Mouse (Mus musculus): ENCODE results near the gene Olfr582. TPM values are rescaled to one million over a fixed set of nuclear protein-coding genes. Genes with fewer than 3 reads are reported as not detected.

Gene Olfr582
- total RNA-seq (2023): not detected in 4 replicates

DNA sequence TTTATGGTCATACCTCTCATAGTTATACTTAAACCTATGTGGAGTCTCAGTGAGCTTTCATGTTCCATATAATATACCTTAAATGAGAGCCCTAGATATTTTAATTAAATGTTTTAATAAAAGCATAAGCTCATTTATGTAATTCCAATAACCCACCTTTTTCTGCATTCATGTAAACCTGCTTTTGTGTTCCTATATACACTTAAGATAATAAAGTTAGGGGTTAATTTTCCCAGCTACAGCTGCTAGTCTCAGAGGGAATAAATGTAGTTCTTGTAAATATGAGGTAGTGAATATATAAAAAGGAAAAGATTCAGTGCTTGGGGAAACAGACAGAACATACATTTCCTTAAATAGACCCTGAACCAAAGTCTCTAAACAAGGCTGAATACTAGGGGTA is at the start of gene Olfr582:
Gene Olfr582 (plus strand): TSS at position 301 of the 400 bp plus-strand sequence.

DNA sequence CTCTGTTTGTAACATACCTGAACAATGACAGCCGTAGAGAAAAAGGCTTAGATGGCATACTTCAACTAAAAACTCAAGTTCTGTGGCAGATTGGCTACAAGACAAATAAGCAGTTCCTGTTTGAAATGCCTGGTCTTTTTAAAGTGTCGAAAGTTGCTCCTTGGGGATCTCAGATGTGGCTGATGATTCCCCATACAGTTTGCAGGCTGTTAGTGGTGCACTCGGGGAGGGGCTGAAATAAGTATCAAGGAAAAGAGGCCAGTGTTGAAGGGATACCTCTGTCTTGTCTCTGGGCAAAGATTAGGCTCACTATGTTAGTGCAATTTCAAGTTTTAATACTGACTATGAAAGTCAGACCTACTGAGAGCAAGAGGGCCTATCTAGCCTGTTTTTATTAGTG is 48.6 kb upstream of the Olfr582 start, which contains the start of gene Olfr578:
Gene Olfr578 (minus strand): TSS at position 101 of the 400 bp plus-strand sequence.

DNA sequence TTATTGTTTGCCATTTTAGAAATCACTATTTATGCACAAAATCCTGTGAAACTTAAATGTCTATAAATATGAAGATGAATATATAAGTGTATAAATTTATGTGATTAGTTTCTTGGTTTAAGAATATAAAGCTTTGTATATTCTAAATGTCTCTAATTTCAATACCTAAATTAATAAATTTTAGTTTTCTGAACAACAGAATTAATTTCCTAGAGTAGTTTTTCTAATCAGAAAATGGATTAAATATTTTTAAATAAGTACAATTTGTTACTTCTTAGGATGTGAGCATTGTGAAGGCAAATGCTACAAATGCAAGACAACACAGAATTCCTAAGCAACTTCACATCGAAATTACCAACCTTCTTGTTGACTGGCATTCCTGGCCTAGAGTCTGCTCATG is 13.2 kb downstream of the Olfr582 start, which contains the start of gene Olfr583:
Gene Olfr583 (plus strand): TSS at position 301 of the 400 bp plus-strand sequence.

DNA sequence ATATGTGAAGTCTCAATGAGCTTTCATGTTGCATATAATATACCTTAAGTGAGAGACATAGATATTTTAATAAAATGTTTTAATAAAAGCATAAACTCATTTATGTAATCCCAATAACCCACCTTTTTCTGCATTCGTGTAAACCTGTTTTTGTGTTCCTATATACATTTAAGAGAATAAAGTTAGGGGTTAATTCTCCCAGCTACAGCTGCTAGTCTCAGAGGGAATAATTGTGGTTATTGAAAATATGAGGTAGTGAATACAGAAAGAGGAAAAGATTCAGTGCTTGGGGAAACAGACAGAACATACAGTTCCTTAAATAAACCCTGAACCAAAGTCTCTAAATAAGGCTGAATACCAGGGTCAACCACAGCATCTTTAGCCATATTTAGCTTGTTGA is 43.8 kb downstream of the Olfr582 start, which contains the start of gene Olfr584:
Gene Olfr584 (plus strand): TSS at position 301 of the 400 bp plus-strand sequence.

Other genes with a start within 250 kb of the Olfr582 start
- not detected in 4 replicates for gene Olfr564, start 234.5 kb upstream of the Olfr582 start, total RNA-seq (2023)
- not detected in 4 replicates for gene Olfr566, start 179.3 kb upstream of the Olfr582 start, total RNA-seq (2023)
- not detected in 4 replicates for gene Olfr568, start 160.9 kb upstream of the Olfr582 start, total RNA-seq (2023)
- gene Olfr569, start 147.1 kb upstream of the Olfr582 start, total RNA-seq (2023): not detected in 4 replicates
- not detected in 4 replicates for gene Olfr570, start 143.4 kb upstream of the Olfr582 start, total RNA-seq (2023)
- gene Olfr571, start 120.5 kb upstream of the Olfr582 start, total RNA-seq (2023): not detected in 4 replicates
- not detected in 4 replicates for gene Olfr572, start 113.6 kb upstream of the Olfr582 start, total RNA-seq (2023)
- not detected in 4 replicates for gene Olfr573-ps1, start 95.4 kb upstream of the Olfr582 start, total RNA-seq (2023)
- gene Olfr574, start 89.6 kb upstream of the Olfr582 start, total RNA-seq (2023): not detected in 4 replicates
- not detected in 4 replicates for gene Olfr575, start 79.2 kb upstream of the Olfr582 start, total RNA-seq (2023)
- not detected in 4 replicates for gene Olfr576, start 75.4 kb upstream of the Olfr582 start, total RNA-seq (2023)
- not detected in 4 replicates for gene Olfr577, start 62.1 kb upstream of the Olfr582 start, total RNA-seq (2023)
- not detected in 4 replicates for gene Olfr578, start 48.7 kb upstream of the Olfr582 start, total RNA-seq (2023)
- gene Olfr583, start 13.3 kb downstream of the Olfr582 start, total RNA-seq (2023): not detected in 4 replicates
- not detected in 4 replicates for gene Olfr584, start 43.9 kb downstream of the Olfr582 start, total RNA-seq (2023)
- gene Olfr585, start 59.7 kb downstream of the Olfr582 start, total RNA-seq (2023): not detected in 4 replicates
- gene Olfr586, start 87.6 kb downstream of the Olfr582 start, total RNA-seq (2023): not detected in 4 replicates
- not detected in 4 replicates for gene Olfr588-ps1, start 102.9 kb downstream of the Olfr582 start, total RNA-seq (2023)
- gene Olfr589, start 118.3 kb downstream of the Olfr582 start, total RNA-seq (2023): not detected in 4 replicates
- gene Olfr591, start 140.3 kb downstream of the Olfr582 start, total RNA-seq (2023): not detected in 4 replicates
- not detected in 4 replicates for gene Olfr592, start 146.8 kb downstream of the Olfr582 start, total RNA-seq (2023)
- gene Olfr593, start 173.8 kb downstream of the Olfr582 start, total RNA-seq (2023): not detected in 4 replicates
- not detected in 4 replicates for gene Olfr594, start 179.0 kb downstream of the Olfr582 start, total RNA-seq (2023)
- not detected in 4 replicates for gene Usp17ld, start 214.5 kb downstream of the Olfr582 start, total RNA-seq (2023)

Measured in B cell, adult 62 days (primary cell).